Mouse (Mus musculus): Measurements from ENCODE around the gene E2f3. TPM values are rescaled to one million over a fixed set of nuclear protein-coding genes. Genes with fewer than 3 reads are reported as not detected.

Gene E2f3
- polyA plus RNA-seq, 1 experiment from 2014 or later = 19.6 TPM

DNA sequence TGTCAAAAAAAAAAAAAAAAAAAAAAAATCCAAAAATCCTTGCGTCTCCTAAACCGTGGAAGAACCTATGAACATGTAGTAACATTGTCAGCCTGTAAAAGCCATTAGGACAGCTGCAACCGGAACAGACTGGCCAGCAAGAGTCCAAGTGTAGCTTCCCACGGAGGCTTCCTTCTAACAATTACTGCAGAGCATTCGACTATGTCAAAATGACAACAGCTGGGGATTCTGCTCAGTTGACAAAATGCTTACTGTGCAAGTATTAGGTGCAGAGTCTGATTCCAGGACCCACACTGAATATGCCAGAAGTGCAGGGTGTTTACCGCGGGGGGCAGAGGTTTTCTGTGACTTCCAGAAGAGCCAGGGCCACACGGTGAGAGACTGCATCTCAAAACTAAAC is 41.4 kb downstream of the E2f3 start:
- WGBS = 89% methylated on average over 8 of the region's 8 CpGs
- Histone ChIP-seq H3K27me3 (ENCODE audit: control insufficient read depth, insufficient read depth, low read length) (no peaks in the 10 kb centered on the region), H3K36me3 (replicated peaks; ENCODE audit: control insufficient read depth, insufficient read depth, low read depth, low read length) (no peaks in the 10 kb centered on the region), H3K9me3 (replicated peaks; ENCODE audit: control insufficient read depth, low read length) (no peaks in the 10 kb centered on the region), H3K4me1 (ENCODE audit: control insufficient read depth, insufficient read depth, low read length) (no peaks in the 10 kb centered on the region), H3K4me2 (ENCODE audit: low read depth, low read length) (no peak overlapping the region), H3K4me3 (ENCODE audit: low read depth, low read length) (no peak overlapping the region), H3K27ac (replicated peaks; ENCODE audit: low read depth, low read length) (no peak overlapping the region), H3K9ac (replicated peaks; ENCODE audit: low read length) (no peak overlapping the region)
- DNase-seq (ENCODE audit: low spot score) (no peak), ATAC-seq (replicated peaks; ENCODE audit: insufficient number of reproducible peaks, low FRiP score, low TSS enrichment, low read depth) (no peak)

DNA sequence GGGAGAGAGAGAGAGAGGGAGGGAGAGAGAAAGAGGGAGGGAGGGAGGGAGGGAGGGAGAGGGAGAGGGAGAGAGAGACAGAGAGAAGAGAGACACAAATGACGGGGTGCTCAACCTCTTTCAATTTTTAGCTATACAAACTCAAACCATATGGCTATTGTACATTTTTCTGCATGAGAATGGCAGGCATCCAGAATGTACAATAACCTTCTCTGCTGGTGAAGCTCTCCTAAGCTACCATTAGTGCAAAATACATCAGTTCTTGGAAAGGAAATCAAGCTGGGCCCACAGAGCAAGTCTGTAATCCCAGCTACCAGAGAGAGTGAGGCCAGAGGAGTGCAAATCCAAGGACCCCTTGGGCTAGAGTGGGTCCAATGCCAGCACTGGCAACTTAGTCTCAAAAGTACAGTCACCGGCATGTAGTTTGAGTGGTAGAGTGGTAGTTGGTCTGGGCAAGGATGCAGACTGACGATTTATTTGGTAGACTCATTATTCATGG is 42.3 kb downstream of the E2f3 start:
- no peak for DNase-seq (ENCODE audit: low spot score)
- Histone ChIP-seq H3K9me3 (replicated peaks; ENCODE audit: control insufficient read depth, low read length) (no peaks in the 10 kb centered on the region), H3K4me3 (ENCODE audit: low read depth, low read length) (no peak overlapping the region), H3K27ac (replicated peaks; ENCODE audit: low read depth, low read length) (no peak overlapping the region), H3K4me2 (ENCODE audit: low read depth, low read length) (no peak overlapping the region), H3K36me3 (replicated peaks; ENCODE audit: control insufficient read depth, insufficient read depth, low read depth, low read length) (no peaks in the 10 kb centered on the region), H3K9ac (replicated peaks; ENCODE audit: low read length) (no peak overlapping the region), H3K27me3 (ENCODE audit: control insufficient read depth, insufficient read depth, low read length) (no peaks in the 10 kb centered on the region), H3K4me1 (ENCODE audit: control insufficient read depth, insufficient read depth, low read length) (no peaks in the 10 kb centered on the region)
- no peak for ATAC-seq (replicated peaks; ENCODE audit: insufficient number of reproducible peaks, low FRiP score, low TSS enrichment, low read depth)
- WGBS = 74% methylated on average over 3 of the region's 3 CpGs

DNA sequence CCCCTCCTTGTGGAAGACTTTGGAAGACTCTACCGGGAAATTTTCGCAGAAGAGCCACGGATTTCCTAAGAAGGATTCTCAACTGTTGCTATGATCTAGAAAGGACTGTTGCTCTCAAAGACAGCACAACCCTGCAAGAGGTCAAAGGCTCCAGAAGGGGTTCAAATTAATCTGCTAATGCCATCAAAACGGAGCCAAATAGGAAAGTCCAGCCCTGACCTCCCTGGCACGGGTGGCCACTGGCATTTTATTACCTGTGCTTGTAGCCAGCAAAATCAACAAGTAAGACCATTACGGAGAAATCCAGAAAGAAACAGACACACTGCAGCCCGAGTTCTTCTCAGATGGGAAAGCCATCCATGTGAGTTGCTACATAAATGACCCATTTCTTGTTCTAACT is 45.8 kb downstream of the E2f3 start:
- H3K36me3 ChIP-seq (replicated peaks; ENCODE audit: control insufficient read depth, insufficient read depth, low read depth, low read length) = no peaks in the 10 kb centered on the region
- 86% methylated on average over 7 of the region's 7 CpGs for WGBS
- H3K4me1 ChIP-seq (ENCODE audit: control insufficient read depth, insufficient read depth, low read length) = no peaks in the 10 kb centered on the region
- no peak overlapping the region for H3K27ac ChIP-seq (replicated peaks; ENCODE audit: low read depth, low read length)
- no peaks in the 10 kb centered on the region for H3K27me3 ChIP-seq (ENCODE audit: control insufficient read depth, insufficient read depth, low read length)
- no peak overlapping the region for H3K4me2 ChIP-seq (ENCODE audit: low read depth, low read length)
- ATAC-seq (replicated peaks; ENCODE audit: insufficient number of reproducible peaks, low FRiP score, low TSS enrichment, low read depth) (no peak), DNase-seq (ENCODE audit: low spot score) (no peak)
- H3K9ac ChIP-seq (replicated peaks; ENCODE audit: low read length) = no peak overlapping the region
- H3K4me3 ChIP-seq (ENCODE audit: low read depth, low read length) = no peak overlapping the region
- H3K9me3 ChIP-seq (replicated peaks; ENCODE audit: control insufficient read depth, low read length) = no peaks in the 10 kb centered on the region

DNA sequence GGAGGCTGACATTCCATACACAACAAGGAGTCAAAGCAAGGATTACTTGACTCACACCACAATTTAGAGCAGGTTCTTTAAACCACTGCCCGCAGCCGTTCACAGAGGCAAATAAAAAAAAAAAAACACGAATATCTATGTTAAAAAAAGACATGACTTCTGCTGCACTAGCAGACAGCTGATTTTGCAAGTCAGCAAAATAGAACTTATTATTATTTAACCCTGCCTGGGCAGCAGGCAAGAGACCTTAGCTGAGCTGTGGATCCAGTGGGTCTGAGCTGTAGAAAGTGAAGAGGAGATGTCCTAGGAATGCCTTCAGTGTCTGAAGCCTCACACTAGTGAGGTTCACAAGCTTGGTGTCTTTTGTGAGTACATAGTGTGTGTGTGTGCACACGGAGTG is 46.5 kb downstream of the E2f3 start:
- no peak overlapping the region for H3K4me2 ChIP-seq (ENCODE audit: low read depth, low read length)
- H3K27ac ChIP-seq (replicated peaks; ENCODE audit: low read depth, low read length) = no peak overlapping the region
- H3K4me1 ChIP-seq (ENCODE audit: control insufficient read depth, insufficient read depth, low read length) = no peaks in the 10 kb centered on the region
- no peak overlapping the region for H3K4me3 ChIP-seq (ENCODE audit: low read depth, low read length)
- no peaks in the 10 kb centered on the region for H3K9me3 ChIP-seq (replicated peaks; ENCODE audit: control insufficient read depth, low read length)
- H3K9ac ChIP-seq (replicated peaks; ENCODE audit: low read length) = no peak overlapping the region
- no peaks in the 10 kb centered on the region for H3K36me3 ChIP-seq (replicated peaks; ENCODE audit: control insufficient read depth, insufficient read depth, low read depth, low read length)
- ATAC-seq (replicated peaks; ENCODE audit: insufficient number of reproducible peaks, low FRiP score, low TSS enrichment, low read depth) (no peak), DNase-seq (ENCODE audit: low spot score) (no peak)
- WGBS = 81% methylated on average over 4 of the region's 4 CpGs
- no peaks in the 10 kb centered on the region for H3K27me3 ChIP-seq (ENCODE audit: control insufficient read depth, insufficient read depth, low read length)

DNA sequence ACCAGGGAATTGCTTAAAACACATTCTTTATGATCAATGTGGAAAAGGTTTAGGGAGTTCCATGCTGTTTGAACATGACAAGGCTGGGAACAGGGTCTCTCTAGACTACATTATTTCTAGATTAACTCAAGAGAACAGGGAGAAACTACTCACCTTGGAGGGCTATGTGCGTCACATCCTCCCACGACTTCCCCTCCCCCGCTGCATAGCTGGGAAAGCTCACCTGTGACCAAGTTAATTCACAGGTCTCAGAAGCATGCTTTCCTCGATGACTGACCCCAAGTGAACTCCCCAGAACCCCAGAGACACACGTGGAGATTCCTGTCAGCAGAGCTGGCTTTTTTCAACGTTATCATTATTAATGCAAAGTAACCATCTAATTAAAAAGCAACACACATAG is 47.1 kb downstream of the E2f3 start:
- H3K9me3 ChIP-seq (replicated peaks; ENCODE audit: control insufficient read depth, low read length) = no peaks in the 10 kb centered on the region
- H3K4me2 ChIP-seq (ENCODE audit: low read depth, low read length) = no peak overlapping the region
- H3K36me3 ChIP-seq (replicated peaks; ENCODE audit: control insufficient read depth, insufficient read depth, low read depth, low read length) = no peaks in the 10 kb centered on the region
- H3K4me3 ChIP-seq (ENCODE audit: low read depth, low read length) = no peak overlapping the region
- H3K4me1 ChIP-seq (ENCODE audit: control insufficient read depth, insufficient read depth, low read length) = no peaks in the 10 kb centered on the region
- WGBS = 76% methylated on average over 6 of the region's 6 CpGs
- H3K27ac ChIP-seq (replicated peaks; ENCODE audit: low read depth, low read length) = no peak overlapping the region
- DNase-seq (ENCODE audit: low spot score) = no peak
- no peak overlapping the region for H3K9ac ChIP-seq (replicated peaks; ENCODE audit: low read length)
- no peak for ATAC-seq (replicated peaks; ENCODE audit: insufficient number of reproducible peaks, low FRiP score, low TSS enrichment, low read depth)
- no peaks in the 10 kb centered on the region for H3K27me3 ChIP-seq (ENCODE audit: control insufficient read depth, insufficient read depth, low read length)

DNA sequence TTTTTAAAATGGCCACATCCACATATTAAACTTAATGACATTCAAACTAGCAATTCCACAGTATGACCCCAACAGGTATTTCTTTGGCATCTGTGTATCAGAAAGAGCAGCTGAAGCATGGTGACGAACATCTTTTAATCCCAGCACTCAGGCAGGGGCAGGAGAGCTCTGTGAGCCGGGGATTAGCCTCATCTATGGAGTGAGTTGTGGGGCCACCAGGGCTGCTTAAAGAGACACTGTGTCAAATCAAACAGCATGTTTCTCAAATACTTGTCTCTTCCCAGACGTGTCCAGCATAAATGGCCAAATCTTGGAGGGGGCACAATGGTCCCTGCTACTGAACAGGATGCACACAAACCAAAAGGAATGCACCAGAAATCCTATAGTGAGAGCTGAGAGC is 59.7 kb downstream of the E2f3 start:
- 75% methylated on average over 3 of the region's 3 CpGs for WGBS
- H3K4me3 ChIP-seq (ENCODE audit: low read depth, low read length) = no peak overlapping the region
- DNase-seq (ENCODE audit: low spot score) (no peak), ATAC-seq (replicated peaks; ENCODE audit: insufficient number of reproducible peaks, low FRiP score, low TSS enrichment, low read depth) (no peak)
- H3K4me1 ChIP-seq (ENCODE audit: control insufficient read depth, insufficient read depth, low read length) = no peaks in the 10 kb centered on the region
- H3K27me3 ChIP-seq (ENCODE audit: control insufficient read depth, insufficient read depth, low read length) = no peaks in the 10 kb centered on the region
- H3K9ac ChIP-seq (replicated peaks; ENCODE audit: low read length) = no peak overlapping the region
- H3K36me3 ChIP-seq (replicated peaks; ENCODE audit: control insufficient read depth, insufficient read depth, low read depth, low read length) = no peaks in the 10 kb centered on the region; the same call in 1 of the 2 replicates
- no peak overlapping the region for H3K4me2 ChIP-seq (ENCODE audit: low read depth, low read length)
- no peaks in the 10 kb centered on the region for H3K9me3 ChIP-seq (replicated peaks; ENCODE audit: control insufficient read depth, low read length)
- no peak overlapping the region for H3K27ac ChIP-seq (replicated peaks; ENCODE audit: low read depth, low read length)

DNA sequence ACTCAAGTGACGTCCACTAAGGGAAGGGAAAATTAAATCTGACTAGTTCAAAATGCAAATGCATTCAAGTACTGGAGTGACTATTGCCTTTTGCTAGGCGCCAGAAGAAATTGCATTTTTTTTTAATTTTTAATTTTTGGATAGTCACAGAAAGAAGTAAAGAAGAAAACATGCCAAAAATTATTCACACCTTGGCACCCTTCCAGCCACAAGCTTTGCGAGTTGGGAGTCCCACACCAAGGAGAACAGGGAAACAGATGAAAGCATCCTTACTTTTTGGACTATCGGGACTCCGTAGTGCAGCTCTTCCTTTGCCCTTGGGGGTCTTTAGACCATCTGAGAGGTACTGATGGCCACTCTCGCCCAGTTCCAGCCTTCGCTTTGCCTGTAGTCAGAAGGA is 66.0 kb downstream of the E2f3 start:
- Histone ChIP-seq H3K4me1 (ENCODE audit: control insufficient read depth, insufficient read depth, low read length) (no peaks in the 10 kb centered on the region), H3K9ac (replicated peaks; ENCODE audit: low read length) (no peak overlapping the region), H3K36me3 (replicated peaks; ENCODE audit: control insufficient read depth, insufficient read depth, low read depth, low read length) (no peaks in the 10 kb centered on the region; the same call in 1 of the 2 replicates), H3K27ac (replicated peaks; ENCODE audit: low read depth, low read length) (no peak overlapping the region), H3K4me3 (ENCODE audit: low read depth, low read length) (no peak overlapping the region), H3K27me3 (ENCODE audit: control insufficient read depth, insufficient read depth, low read length) (no peaks in the 10 kb centered on the region), H3K9me3 (replicated peaks; ENCODE audit: control insufficient read depth, low read length) (no peaks in the 10 kb centered on the region), H3K4me2 (ENCODE audit: low read depth, low read length) (no peak overlapping the region)
- no peak for DNase-seq (ENCODE audit: low spot score)
- WGBS = 93% methylated on average over 7 of the region's 7 CpGs
- no peak for ATAC-seq (replicated peaks; ENCODE audit: insufficient number of reproducible peaks, low FRiP score, low TSS enrichment, low read depth)

DNA sequence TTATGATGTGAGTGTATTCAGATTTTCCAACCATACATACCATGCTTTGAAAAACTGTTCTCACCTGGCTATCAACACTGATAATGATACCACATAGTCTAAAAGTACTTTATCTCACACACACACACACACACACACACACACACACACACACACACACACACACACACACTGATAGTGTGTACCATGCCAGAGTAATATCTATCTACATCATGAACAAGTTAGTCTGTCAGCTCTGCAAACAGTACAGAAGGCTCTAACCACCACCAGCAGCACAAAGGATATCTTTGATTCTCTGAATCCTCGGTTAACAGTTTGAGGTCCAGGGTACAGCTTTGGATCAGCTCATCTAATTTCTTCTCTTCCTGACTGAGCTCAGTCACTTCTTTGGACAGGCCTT is 69.3 kb downstream of the E2f3 start:
- H3K9me3 ChIP-seq (replicated peaks; ENCODE audit: control insufficient read depth, low read length) = no peaks in the 10 kb centered on the region
- ATAC-seq (replicated peaks; ENCODE audit: insufficient number of reproducible peaks, low FRiP score, low TSS enrichment, low read depth) (no peak), DNase-seq (ENCODE audit: low spot score) (no peak)
- no peak overlapping the region for H3K4me3 ChIP-seq (ENCODE audit: low read depth, low read length)
- H3K4me2 ChIP-seq (ENCODE audit: low read depth, low read length) = no peak overlapping the region
- no peaks in the 10 kb centered on the region for H3K27me3 ChIP-seq (ENCODE audit: control insufficient read depth, insufficient read depth, low read length)
- no peak overlapping the region for H3K9ac ChIP-seq (replicated peaks; ENCODE audit: low read length)
- no peak overlapping the region for H3K27ac ChIP-seq (replicated peaks; ENCODE audit: low read depth, low read length)
- H3K36me3 ChIP-seq (replicated peaks; ENCODE audit: control insufficient read depth, insufficient read depth, low read depth, low read length) = no peaks in the 10 kb centered on the region; the same call in 1 of the 2 replicates
- 72% methylated on average over 1 of the region's 1 CpGs for WGBS
- H3K4me1 ChIP-seq (ENCODE audit: control insufficient read depth, insufficient read depth, low read length) = no peaks in the 10 kb centered on the region

Measured in embryonic facial prominence, embryonic 11.5 days (tissue).